Mouse (Mus musculus): ENCODE data around the gene Slc8b1. TPM values are rescaled to one million over a fixed set of nuclear protein-coding genes. Genes with fewer than 3 reads are reported as not detected.

The Slc8b1 gene
- total and polyA plus RNA-seq, 3 experiments = 3.2 to 5.8 (median 5.1) TPM

DNA sequence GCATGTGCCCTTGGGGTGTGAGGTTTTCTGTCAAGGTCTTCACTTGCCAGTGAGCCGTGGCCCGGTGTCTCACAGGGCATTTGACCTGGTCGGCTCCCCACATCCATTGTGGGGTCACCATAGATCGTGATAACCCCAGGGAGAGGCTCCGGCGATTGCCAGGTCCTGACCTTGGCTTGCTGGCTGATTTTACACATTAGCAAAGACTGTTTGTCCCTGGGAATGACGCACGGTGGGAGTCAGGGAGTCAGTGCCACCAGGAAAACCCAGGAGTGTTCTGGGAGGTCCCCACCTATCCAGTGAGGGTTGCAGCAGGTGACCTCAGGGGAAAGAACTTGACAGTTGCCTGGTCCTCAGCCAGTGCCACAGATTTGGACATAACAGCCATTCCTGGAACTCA, 38.2 kb upstream of the Slc8b1 start, which contains the start of gene Sdsl:
Gene Sdsl (minus strand): TSS at position 41 of the 400 bp plus-strand sequence.
- peaks cover 65% of the 10 kb centered on the region for H3K27me3 ChIP-seq (replicated peaks)
- no peak for DNase-seq (ENCODE audit: extremely low read depth)
- dilution Hi-C loops (cut with MboI; ENCODE audit: extremely low pct_ligation_motif_present, extremely low pct_unique_long_range_greater_than_20kb, low sequenced_read_pairs) (no loop called here), in situ Hi-C loops (cut with MboI; ENCODE audit: low pct_ligation_motif_present, low pct_unique_long_range_greater_than_20kb, low sequenced_read_pairs) (no loop called here)
- no peak within 1 kb of the TSS for H3K4me2 ChIP-seq (ENCODE audit: insufficient read depth, low read depth, poor library complexity, severe bottlenecking)
- H3K79me2 ChIP-seq (replicated peaks; ENCODE audit: control insufficient read depth, extremely low read depth, insufficient read depth, poor library complexity, severe bottlenecking) = no peaks in the 10 kb centered on the region
- no peaks in the 10 kb centered on the region for H3K4me1 ChIP-seq (ENCODE audit: control insufficient read depth in 1 of 2, insufficient read depth in 2 of 2)
- no peaks in the 10 kb centered on the region for H3K36me3 ChIP-seq (replicated peaks in 1 of 2; ENCODE audit: control insufficient read depth in 1 of 2, insufficient read depth in 1 of 2, low read length in 1 of 2)
- H3K9ac ChIP-seq (ENCODE audit: insufficient read depth, low read depth) = no peak within 1 kb of the TSS
- no peaks in the 10 kb centered on the region for H3K9me3 ChIP-seq (replicated peaks; ENCODE audit: low read length)
- H3K27ac ChIP-seq (ENCODE audit: insufficient read depth, low read depth) = no peak within 1 kb of the TSS
- no peak within 1 kb of the TSS for H3K4me3 ChIP-seq (replicated peaks in 1 of 3; ENCODE audit: low read depth in 2 of 3, low read length in 2 of 3, poor library complexity in 1 of 3)
- no peak for TF ChIP-seq ZNF384 (IDR thresholded peaks at IDR 0.05; ENCODE audit: low read depth, low read length)
- TF ChIP-seq MEF2A (IDR thresholded peaks at IDR 0.05; ENCODE audit: borderline replicate concordance, low read depth, low read length) = no peak

DNA sequence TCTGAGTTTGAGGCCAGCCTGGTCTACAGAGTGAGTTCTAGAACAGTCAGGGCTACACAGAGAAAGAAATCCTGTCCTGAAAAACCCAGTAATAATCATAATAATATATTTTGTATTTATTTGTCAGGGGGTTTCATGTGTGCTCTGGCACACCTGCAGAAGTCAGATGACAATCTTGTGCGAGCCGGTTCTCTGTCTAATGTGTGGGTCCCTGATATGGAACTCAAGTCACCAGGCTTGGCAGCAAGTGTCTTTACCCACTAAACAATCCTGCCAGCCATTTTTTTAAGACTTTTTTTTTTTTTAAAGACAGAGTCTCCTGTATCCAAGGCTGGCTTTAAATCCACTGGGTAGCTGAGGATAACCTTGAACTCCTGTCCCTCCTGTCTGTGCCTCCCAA, 37.6 kb upstream of the Slc8b1 start:
- Histone ChIP-seq H3K4me3 (replicated peaks in 1 of 3; ENCODE audit: low read depth in 2 of 3, low read length in 2 of 3, poor library complexity in 1 of 3) (no peak overlapping the region), H3K79me2 (replicated peaks; ENCODE audit: control insufficient read depth, extremely low read depth, insufficient read depth, poor library complexity, severe bottlenecking) (no peaks in the 10 kb centered on the region), H3K9me3 (replicated peaks; ENCODE audit: low read length) (no peaks in the 10 kb centered on the region), H3K36me3 (replicated peaks in 1 of 2; ENCODE audit: control insufficient read depth in 1 of 2, insufficient read depth in 1 of 2, low read length in 1 of 2) (no peaks in the 10 kb centered on the region), H3K9ac (ENCODE audit: insufficient read depth, low read depth) (no peak overlapping the region), H3K4me1 (ENCODE audit: control insufficient read depth in 1 of 2, insufficient read depth in 2 of 2) (peaks cover 0 to 5% of the 10 kb centered on the region in 2 experiments; a peak in 3 of 4 replicates), H3K27ac (ENCODE audit: insufficient read depth, low read depth) (no peak overlapping the region), H3K27me3 (replicated peaks) (peaks cover 64% of the 10 kb centered on the region), H3K4me2 (ENCODE audit: insufficient read depth, low read depth, poor library complexity, severe bottlenecking) (no peak overlapping the region)
- in situ Hi-C loops (cut with MboI; ENCODE audit: low pct_ligation_motif_present, low pct_unique_long_range_greater_than_20kb, low sequenced_read_pairs) = no loop called here
- no peak for DNase-seq (ENCODE audit: extremely low read depth)
- dilution Hi-C loops (cut with MboI; ENCODE audit: extremely low pct_ligation_motif_present, extremely low pct_unique_long_range_greater_than_20kb, low sequenced_read_pairs) = no loop called here
- no peak for TF ChIP-seq ELF1 (IDR thresholded peaks at IDR 0.05; ENCODE audit: low read depth, low read length)
- no peak for TF ChIP-seq MYC (IDR thresholded peaks at IDR 0.05; ENCODE audit: low read depth, low read length)
- no peak for TF ChIP-seq PAX5 (IDR thresholded peaks at IDR 0.05; ENCODE audit: low read length)
- no peak for TF ChIP-seq CHD2 (IDR thresholded peaks at IDR 0.05; ENCODE audit: low read length)

DNA sequence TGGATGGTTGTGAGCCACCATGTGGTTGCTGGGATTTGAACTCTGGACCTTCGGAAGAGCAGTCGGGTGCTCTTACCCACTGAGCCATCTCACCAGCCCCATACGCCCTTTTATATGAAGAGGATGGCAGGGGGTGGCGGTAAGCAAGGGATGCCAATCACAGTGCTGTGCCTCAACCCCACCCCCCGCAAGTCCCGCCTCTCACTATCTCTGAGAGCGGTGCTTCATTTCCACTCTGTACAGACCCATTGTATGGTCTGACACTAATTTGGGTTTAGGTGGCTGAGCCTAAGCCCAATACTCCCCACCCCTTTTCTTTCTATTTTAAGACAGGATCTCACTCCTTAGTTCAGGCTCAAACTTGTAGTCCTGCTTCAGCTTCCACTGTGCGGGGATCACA, 35.1 kb upstream of the Slc8b1 start:
- peaks cover 55% of the 10 kb centered on the region for H3K27me3 ChIP-seq (replicated peaks)
- in situ Hi-C loops (cut with MboI; ENCODE audit: low pct_ligation_motif_present, low pct_unique_long_range_greater_than_20kb, low sequenced_read_pairs) = no loop called here
- no peaks in the 10 kb centered on the region for H3K36me3 ChIP-seq (replicated peaks in 1 of 2; ENCODE audit: control insufficient read depth in 1 of 2, insufficient read depth in 1 of 2, low read length in 1 of 2)
- TF ChIP-seq NRF1 (IDR thresholded peaks at IDR 0.05; ENCODE audit: low read depth, low read length) (no peak), PAX5 (IDR thresholded peaks at IDR 0.05; ENCODE audit: low read length) (no peak), TBP (conservative IDR thresholded peaks at IDR 0.05; ENCODE audit: low read depth, low read length) (no peak)
- H3K79me2 ChIP-seq (replicated peaks; ENCODE audit: control insufficient read depth, extremely low read depth, insufficient read depth, poor library complexity, severe bottlenecking) = no peaks in the 10 kb centered on the region
- no peak overlapping the region for H3K9ac ChIP-seq (ENCODE audit: insufficient read depth, low read depth)
- dilution Hi-C loops (cut with MboI; ENCODE audit: extremely low pct_ligation_motif_present, extremely low pct_unique_long_range_greater_than_20kb, low sequenced_read_pairs) = no loop called here
- H3K9me3 ChIP-seq (replicated peaks; ENCODE audit: low read length) = no peaks in the 10 kb centered on the region
- H3K4me1 ChIP-seq (ENCODE audit: control insufficient read depth in 1 of 2, insufficient read depth in 2 of 2) = peaks cover 0 to 14% of the 10 kb centered on the region in 2 experiments; a peak in 3 of 4 replicates
- no peak overlapping the region for H3K27ac ChIP-seq (ENCODE audit: insufficient read depth, low read depth)
- no peak for DNase-seq (ENCODE audit: extremely low read depth)
- H3K4me2 ChIP-seq (ENCODE audit: insufficient read depth, low read depth, poor library complexity, severe bottlenecking) = no peak overlapping the region
- no peak overlapping the region for H3K4me3 ChIP-seq (replicated peaks in 1 of 3; ENCODE audit: low read depth in 2 of 3, low read length in 2 of 3, poor library complexity in 1 of 3)
